Comparison of ENCODE assay signal across 14 mouse cellular contexts in genomic region chr4:33583979-33584907, GRCm38 (mm10).
"Had no signal": no experiment of that assay in that cellular context is flagged by ENCODE, and none has a peak within 500 bp of the region (broad histone marks: within the 10 kb centered on the region; RNA-seq: fewer than 3 reads in every experiment).

No protein-coding gene starts in this region.

- H3K27ac ChIP-seq: limb, embryonic 12.5 days; limb, embryonic 15.5 days; liver, embryonic 14.5 days had no signal

- H3K36me3 ChIP-seq: limb, embryonic 12.5 days; limb, embryonic 15.5 days had no signal

- H3K27me3 ChIP-seq: limb, embryonic 12.5 days; limb, embryonic 15.5 days had no signal

- DNase-seq: kidney, adult 18-20 months; kidney, adult 9 months; kidney, postnatal 14 days; kidney, postnatal 4 days; left cerebral cortex, postnatal 4 days; liver, postnatal 0 days; midbrain, embryonic 14.5 days; thymus, adult 18-20 months; thymus, postnatal 36 days had no signal

- H3K9ac ChIP-seq: limb, embryonic 12.5 days; limb, embryonic 15.5 days; liver, embryonic 14.5 days; liver, postnatal 0 days had no signal

- H3K4me3 ChIP-seq: limb, embryonic 12.5 days; limb, embryonic 15.5 days had no signal

- H3K4me2 ChIP-seq: limb, embryonic 12.5 days; limb, embryonic 15.5 days; liver, embryonic 11.5 days; midbrain, embryonic 11.5 days had no signal

- ATAC-seq: liver, postnatal 0 days had no signal

- H3K9me3 ChIP-seq: limb, embryonic 12.5 days; limb, embryonic 15.5 days had no signal
